In the genomic region with DNA sequence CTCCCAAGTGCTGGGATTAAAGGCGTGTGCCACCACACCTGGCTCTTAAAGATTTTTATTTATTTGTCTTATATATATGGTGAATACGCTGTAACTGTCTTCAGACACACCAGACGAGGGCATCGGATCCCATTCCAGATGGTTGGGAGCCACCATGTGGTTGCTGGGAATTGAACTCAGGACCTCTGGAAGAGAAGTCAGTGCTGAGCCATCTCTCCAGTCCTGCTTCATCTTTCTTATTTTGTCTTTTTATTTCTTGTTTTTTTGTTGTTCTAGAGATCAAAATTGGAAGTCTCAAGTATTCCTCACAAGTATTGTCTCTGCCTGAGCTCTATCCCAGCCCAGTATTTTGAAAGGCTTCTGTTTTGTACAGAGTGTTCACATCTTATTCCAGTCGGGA, we compare ENCODE assay signal across 28 mouse cellular contexts. TPM values are rescaled to one million over a fixed set of nuclear protein-coding genes. Genes with fewer than 3 reads are reported as not detected.
A peak's percentile ranks its signal among the peaks of the same experiment; 100 is the strongest.
DNase-seq lines count a peak whose midpoint lies in the region; ATAC-seq and TF ChIP-seq lines count a peak whose summit lies in the region.
"Had no signal": no experiment of that assay in that cellular context is flagged by ENCODE, and none has a peak within 500 bp of the region (broad histone marks: within the 10 kb centered on the region; RNA-seq: fewer than 3 reads in every experiment).

No protein-coding gene starts in this region.

- DNase-seq in CH12.LX (ENCODE audit: extremely low read depth) (peak; percentile 32), ES-CJ7 (ENCODE audit: low read depth, low spot score) (peak; percentile 50)
- DNase-seq in thymus, adult 2 months: no peak
- no peak for DNase-seq in Muller cell, postnatal 12 days (ENCODE audit: inconsistent ontology term)
- DNase-seq in left cerebral cortex, adult 9 months (ENCODE audit: low spot score in 2 of 2): no peak
- DNase-seq: adrenal gland, adult 8-10 months; cerebellum, adult 2 months; cerebellum, postnatal 25 days; forebrain, postnatal 0 days; heart, adult 2 months; heart, postnatal 4 days; layer of hippocampus, postnatal 36 days; lung, postnatal 36 days; right cerebral cortex, postnatal 25 days; spleen, adult 18-20 months; thymus, postnatal 4 days had no signal

- WGBS in intestine, embryonic 15.5 days: 90% methylated on average over 5 of the region's 5 CpGs
- WGBS in small intestine, adult 2 months: 60% methylated on average over 5 of the region's 5 CpGs
- 97% methylated on average over 5 of the region's 5 CpGs for WGBS in thymus, adult 2 months

- H3K36me3 ChIP-seq in CH12.LX (replicated peaks in 1 of 2; ENCODE audit: control insufficient read depth in 1 of 2, insufficient read depth in 1 of 2, low read length in 1 of 2): no peaks in the 10 kb centered on the region
- no peaks in the 10 kb centered on the region for H3K36me3 ChIP-seq in intestine, embryonic 15.5 days
- H3K36me3 ChIP-seq in small intestine, adult 2 months (ENCODE audit: control insufficient read depth, insufficient read depth, low read length): no peaks in the 10 kb centered on the region
- no peaks in the 10 kb centered on the region for H3K36me3 ChIP-seq in thymus, adult 2 months (ENCODE audit: control insufficient read depth, insufficient read depth, low read length)
- H3K36me3 ChIP-seq: embryonic facial prominence, embryonic 10.5 days; embryonic facial prominence, embryonic 15.5 days; forebrain, embryonic 12.5 days; heart, embryonic 12.5 days; hindbrain, embryonic 13.5 days; limb, embryonic 12.5 days; midbrain, embryonic 13.5 days had no signal

- peaks cover 6% of the 10 kb centered on the region for H3K9me3 ChIP-seq in CH12.LX (replicated peaks; ENCODE audit: low read length)
- no peaks in the 10 kb centered on the region for H3K9me3 ChIP-seq in intestine, embryonic 15.5 days
- H3K9me3 ChIP-seq: embryonic facial prominence, embryonic 10.5 days; embryonic facial prominence, embryonic 15.5 days; forebrain, embryonic 12.5 days; heart, embryonic 12.5 days; hindbrain, embryonic 13.5 days; limb, embryonic 12.5 days; midbrain, embryonic 13.5 days had no signal

- no peaks in the 10 kb centered on the region for H3K27me3 ChIP-seq in CH12.LX (replicated peaks)
- H3K27me3 ChIP-seq in intestine, embryonic 15.5 days (replicated peaks): no peaks in the 10 kb centered on the region
- no peaks in the 10 kb centered on the region for H3K27me3 ChIP-seq in small intestine, adult 2 months (ENCODE audit: control insufficient read depth, insufficient read depth, low read length)
- no peaks in the 10 kb centered on the region for H3K27me3 ChIP-seq in thymus, adult 2 months (ENCODE audit: control insufficient read depth, insufficient read depth, low read length)
- H3K27me3 ChIP-seq: embryonic facial prominence, embryonic 15.5 days; forebrain, embryonic 12.5 days; heart, embryonic 12.5 days; hindbrain, embryonic 13.5 days; limb, embryonic 12.5 days had no signal

- no peak for TF ChIP-seq RAD21 in CH12.LX (IDR thresholded peaks at IDR 0.05; ENCODE audit: low read depth, low read length)

- no peak for TF ChIP-seq POLR2A in CH12.LX (IDR thresholded peaks at IDR 0.05; ENCODE audit: low read depth, low read length)
- no peak for TF ChIP-seq POLR2A in small intestine, adult 2 months (IDR thresholded peaks at IDR 0.05; ENCODE audit: low read depth, low read length)
- TF ChIP-seq POLR2A in thymus, adult 2 months (IDR thresholded peaks at IDR 0.05; ENCODE audit: control insufficient read depth, extremely low read depth, insufficient read depth, low read length, poor library complexity): no peak

- in situ Hi-C loops in CH12.LX (cut with MboI; ENCODE audit: low pct_ligation_motif_present, low pct_unique_long_range_greater_than_20kb, low sequenced_read_pairs): no loop called here

- no peaks in the 10 kb centered on the region for H3K4me1 ChIP-seq in CH12.LX (ENCODE audit: control insufficient read depth in 1 of 2, insufficient read depth in 2 of 2)
- peaks cover 2% of the 10 kb centered on the region; the same call in 1 of the 2 replicates for H3K4me1 ChIP-seq in intestine, embryonic 15.5 days (replicated peaks)
- peaks cover 22% of the 10 kb centered on the region for H3K4me1 ChIP-seq in small intestine, adult 2 months (ENCODE audit: control insufficient read depth, insufficient read depth, insufficient read length, low read length)
- H3K4me1 ChIP-seq in thymus, adult 2 months (replicated peaks; ENCODE audit: control insufficient read depth, insufficient read depth, low read length): 0 out of 2 replicates have a peak, but pooled peaks cover 5% of the 10 kb centered on the region

- TF ChIP-seq CTCF in CH12.LX (conservative IDR thresholded peaks at IDR 0.05 in 1 of 2, IDR thresholded peaks at IDR 0.05 in 1 of 2; ENCODE audit: low read depth in 2 of 2, low read length in 2 of 2): no peak
- no peak for TF ChIP-seq CTCF in small intestine, adult 2 months (IDR thresholded peaks at IDR 0.05; ENCODE audit: extremely low read depth, insufficient read length, insufficient replicate concordance, low read depth, low read length)
- no peak for TF ChIP-seq CTCF in thymus, adult 2 months (IDR thresholded peaks at IDR 0.05; ENCODE audit: borderline replicate concordance, control insufficient read depth, extremely low read depth, insufficient read depth, low read length, poor library complexity)

- no peaks in the 10 kb centered on the region for H3K79me2 ChIP-seq in CH12.LX (replicated peaks; ENCODE audit: control insufficient read depth, extremely low read depth, insufficient read depth, poor library complexity, severe bottlenecking)

- no peak for ATAC-seq in intestine, embryonic 15.5 days
- ATAC-seq: forebrain, postnatal 0 days; midbrain, embryonic 13.5 days; Patski had no signal

- no peak overlapping the region for H3K4me3 ChIP-seq in CH12.LX (replicated peaks in 1 of 3; ENCODE audit: low read depth in 2 of 3, low read length in 2 of 3, poor library complexity in 1 of 3)
- H3K4me3 ChIP-seq in intestine, embryonic 15.5 days (replicated peaks): no peak overlapping the region
- H3K4me3 ChIP-seq in small intestine, adult 2 months (ENCODE audit: low read depth, low read length): no peak overlapping the region
- H3K4me3 ChIP-seq in thymus, adult 2 months (ENCODE audit: control insufficient read depth, insufficient read depth, low read length): no peak overlapping the region
- H3K4me3 ChIP-seq: embryonic facial prominence, embryonic 10.5 days; embryonic facial prominence, embryonic 15.5 days; forebrain, embryonic 12.5 days; heart, adult 2 months; heart, embryonic 12.5 days; hindbrain, embryonic 13.5 days; limb, embryonic 12.5 days; megakaryocyte, embryonic 14.5 days; midbrain, embryonic 13.5 days had no signal

- H3K4me2 ChIP-seq in CH12.LX (ENCODE audit: insufficient read depth, low read depth, poor library complexity, severe bottlenecking): no peak overlapping the region
- no peak overlapping the region for H3K4me2 ChIP-seq in intestine, embryonic 15.5 days (replicated peaks)
- H3K4me2 ChIP-seq: embryonic facial prominence, embryonic 15.5 days; forebrain, embryonic 12.5 days; heart, embryonic 12.5 days; hindbrain, embryonic 13.5 days; limb, embryonic 12.5 days; liver, embryonic 11.5 days; midbrain, embryonic 13.5 days had no signal

- dilution Hi-C loops in CH12.LX (cut with MboI; ENCODE audit: extremely low pct_ligation_motif_present, extremely low pct_unique_long_range_greater_than_20kb, low sequenced_read_pairs): no loop called here

- no peak overlapping the region for H3K27ac ChIP-seq in CH12.LX (ENCODE audit: insufficient read depth, low read depth)
- peak overlapping the region; percentile 10; the same call in 1 of the 2 replicates for H3K27ac ChIP-seq in intestine, embryonic 15.5 days
- H3K27ac ChIP-seq in small intestine, adult 2 months (ENCODE audit: insufficient read depth, low read depth, low read length): peak overlapping the region; percentile 88
- no peak overlapping the region for H3K27ac ChIP-seq in thymus, adult 2 months (ENCODE audit: control insufficient read depth, insufficient read depth, low read length)
- H3K27ac ChIP-seq: embryonic facial prominence, embryonic 10.5 days; embryonic facial prominence, embryonic 15.5 days; forebrain, embryonic 12.5 days; hindbrain, embryonic 13.5 days; limb, embryonic 12.5 days; midbrain, embryonic 13.5 days had no signal

- no peak for TF ChIP-seq EP300 in CH12.LX (IDR thresholded peaks at IDR 0.05; ENCODE audit: low read length)

- H3K9ac ChIP-seq in CH12.LX (ENCODE audit: insufficient read depth, low read depth): no peak overlapping the region
- H3K9ac ChIP-seq in intestine, embryonic 15.5 days: no peak overlapping the region
- H3K9ac ChIP-seq: embryonic facial prominence, embryonic 15.5 days; forebrain, embryonic 12.5 days; forebrain, postnatal 0 days; heart, embryonic 12.5 days; hindbrain, embryonic 13.5 days; limb, embryonic 12.5 days; midbrain, embryonic 13.5 days had no signal

TF ChIP-seq in CH12.LX, 34 proteins besides CTCF, POLR2A, EP300 and RAD21:
- no peak for TF ChIP-seq MAFK (IDR thresholded peaks at IDR 0.05; ENCODE audit: insufficient replicate concordance, low read length)
- TF ChIP-seq MAZ (IDR thresholded peaks at IDR 0.05; ENCODE audit: low read depth, low read length): no peak
- TF ChIP-seq ELF1 (IDR thresholded peaks at IDR 0.05; ENCODE audit: low read depth, low read length): no peak
- TF ChIP-seq SMC3 (IDR thresholded peaks at IDR 0.05; ENCODE audit: low read depth, low read length): no peak
- TF ChIP-seq TCF12 (IDR thresholded peaks at IDR 0.05; ENCODE audit: low read depth, low read length): no peak
- TF ChIP-seq JUN (IDR thresholded peaks at IDR 0.05; ENCODE audit: insufficient read depth, low read depth, low read length): no peak
TF ChIP-seq in CH12.LX: peak in this region for 0.

RNA-seq across cellular contexts. Expression of a gene that starts 2.9 kb away (rescaled TPM):
- 40.3 and 43.4 TPM in 2 replicates for total RNA-seq in CH12.LX (2012; rRNA removed)
- total RNA-seq in CH12.LX (2014; rRNA removed): 40.0 and 43.5 TPM in 2 replicates
- polyA plus RNA-seq in CH12.LX (2012; ENCODE audit: insufficient read length, low read depth): 27.5 and 29.8 TPM in 2 replicates
- polyA plus RNA-seq in intestine, embryonic 15.5 days (2015; fragmentation: Nextera tagmentation; extraction: Ambion mirVana): 101 and 111 TPM in 2 replicates
- polyA plus RNA-seq in small intestine, adult 2 months (2012; rRNA removed): 43.4 and 112 TPM in 2 replicates
- 63.8 and 70.7 TPM in 2 replicates for polyA plus RNA-seq in thymus, adult 2 months (2012; rRNA removed)

RNA-seq across cellular contexts. Expression of a gene that starts 59.1 kb away (rescaled TPM):
- total RNA-seq in CH12.LX (2012; rRNA removed) (29.9 and 32.7 TPM in 2 replicates), CH12.LX (2014; rRNA removed) (27.8 and 30.3 TPM in 2 replicates)
- 28.8 and 32.0 TPM in 2 replicates for polyA plus RNA-seq in CH12.LX (2012; ENCODE audit: insufficient read length, low read depth)
- 4.6 and 4.7 TPM in 2 replicates for polyA plus RNA-seq in intestine, embryonic 15.5 days (2015; fragmentation: Nextera tagmentation; extraction: Ambion mirVana)
- 42.7 and 79.6 TPM in 2 replicates for polyA plus RNA-seq in small intestine, adult 2 months (2012; rRNA removed)
- 355 and 394 TPM in 2 replicates for polyA plus RNA-seq in thymus, adult 2 months (2012; rRNA removed)

Comparison
In these comparisons a context has a peak if more than half of its experiments do, and no peak if none do; other contexts are left out.
1. DNase-seq: peak in CH12.LX (single experiment) and ES-CJ7 (single experiment); none in thymus, adult 2 months (single experiment), Muller cell, postnatal 12 days (single experiment) and left cerebral cortex, adult 9 months (0 of 2).
2. H3K27ac ChIP-seq: peak in intestine, embryonic 15.5 days (single experiment) and small intestine, adult 2 months (single experiment); none in CH12.LX (single experiment) and thymus, adult 2 months (single experiment).